Mouse (Mus musculus) ES-E14 (cell line): ENCODE results near the gene Orc2.

Experiments
- MAFK ChIP-seq: IDR thresholded peaks from 2 replicates; pipeline ENCODE4 v1.6.1; 2014; ENCODE audit warnings: mild to moderate bottlenecking, low read depth, low read length, inconsistent platforms; ENCODE audit not compliant: insufficient read depth
- ZC3H11A ChIP-seq: IDR thresholded peaks from 2 replicates; pipeline ENCODE4 v1.6.1; 2012; ENCODE audit warnings: low read depth, mild to moderate bottlenecking, inconsistent platforms, low read length, borderline replicate concordance

- TF ChIP-seq ZC3H11A (no peak; the same call in 1 of the 2 replicates), MAFK (0 out of 2 replicates have a peak, but pooled peaks have one; percentile 12)
Observed at GRCm38 (mm10) chr1:58423371-58424248, 81.3 kb downstream of the Orc2 start, which contains the start of gene Clk1.
